Mouse (Mus musculus): ENCODE measurements around the gene Mindy4b-ps. TPM values are rescaled to one million over a fixed set of nuclear protein-coding genes. Genes with fewer than 3 reads are reported as not detected.

Mindy4b-ps gene
- total RNA-seq, 1 experiment from 2014 or later, result not detected

Other genes starting within 250 kb of the Mindy4b-ps start
- 145 and 184 TPM in 2 replicates for gene Selenot, start 245.7 kb downstream of the Mindy4b-ps start, total RNA-seq (2017)
- gene Erich6, start 185.1 kb downstream of the Mindy4b-ps start, total RNA-seq (2017), result not detected in 2 replicates
- gene Siah2, start 129.9 kb downstream of the Mindy4b-ps start, total RNA-seq (2017), result 16.0 and 18.1 TPM in 2 replicates
- not detected in 2 replicates for gene Clrn1, start 63.0 kb upstream of the Mindy4b-ps start, total RNA-seq (2017)
- gene Med12l, start 183.5 kb upstream of the Mindy4b-ps start, total RNA-seq (2017), result 10.6 and 16.7 TPM in 2 replicates